Mouse (Mus musculus) embryonic fibroblast, embryonic 13.5 days (primary cell): Measurements from ENCODE around the gene H2afz. TPM values are rescaled to one million over a fixed set of nuclear protein-coding genes. Genes with fewer than 3 reads are reported as not detected.

Experiments
- H3K27ac ChIP-seq: 2 replicates; pipeline ENCODE4 v1.5.1; 2012; ENCODE audit warnings: low read length, control low read depth, inconsistent platforms; ENCODE audit not compliant: insufficient read depth
- H3K4me1 ChIP-seq: 2 replicates; pipeline ENCODE4 v1.6.1; 2011; ENCODE audit warnings: low read length; ENCODE audit not compliant: control insufficient read depth, insufficient read depth
- H3K4me3 ChIP-seq: 2 replicates; pipeline ENCODE4 v1.5.1; 2011; ENCODE audit warnings: mild to moderate bottlenecking, control low read depth, low read length; ENCODE audit not compliant: insufficient read depth
- CTCF ChIP-seq: IDR thresholded peaks from 2 replicates; pipeline ENCODE4 v1.5.1; 2011; ENCODE audit warnings: mild to moderate bottlenecking, control low read depth, low read length, moderate library complexity, borderline replicate concordance; ENCODE audit not compliant: insufficient read depth
- POLR2A ChIP-seq: IDR thresholded peaks from 2 replicates; pipeline ENCODE4 v1.6.1; 2011; ENCODE audit warnings: low read depth, mild to moderate bottlenecking, control low read depth, low read length, moderate library complexity
- polyA plus RNA-seq: library from polyadenylated mRNA; stranded (reverse); fragments of >200 nt; gene quantifications from 2 replicates; pipeline ENCODE4 v1.2.4, GENCODE M21; 2011; ENCODE audit warnings: low read depth; ENCODE audit not compliant: missing spikeins, insufficient read length

Gene H2afz
- polyA plus RNA-seq = 224 and 311 TPM in 2 replicates

DNA sequence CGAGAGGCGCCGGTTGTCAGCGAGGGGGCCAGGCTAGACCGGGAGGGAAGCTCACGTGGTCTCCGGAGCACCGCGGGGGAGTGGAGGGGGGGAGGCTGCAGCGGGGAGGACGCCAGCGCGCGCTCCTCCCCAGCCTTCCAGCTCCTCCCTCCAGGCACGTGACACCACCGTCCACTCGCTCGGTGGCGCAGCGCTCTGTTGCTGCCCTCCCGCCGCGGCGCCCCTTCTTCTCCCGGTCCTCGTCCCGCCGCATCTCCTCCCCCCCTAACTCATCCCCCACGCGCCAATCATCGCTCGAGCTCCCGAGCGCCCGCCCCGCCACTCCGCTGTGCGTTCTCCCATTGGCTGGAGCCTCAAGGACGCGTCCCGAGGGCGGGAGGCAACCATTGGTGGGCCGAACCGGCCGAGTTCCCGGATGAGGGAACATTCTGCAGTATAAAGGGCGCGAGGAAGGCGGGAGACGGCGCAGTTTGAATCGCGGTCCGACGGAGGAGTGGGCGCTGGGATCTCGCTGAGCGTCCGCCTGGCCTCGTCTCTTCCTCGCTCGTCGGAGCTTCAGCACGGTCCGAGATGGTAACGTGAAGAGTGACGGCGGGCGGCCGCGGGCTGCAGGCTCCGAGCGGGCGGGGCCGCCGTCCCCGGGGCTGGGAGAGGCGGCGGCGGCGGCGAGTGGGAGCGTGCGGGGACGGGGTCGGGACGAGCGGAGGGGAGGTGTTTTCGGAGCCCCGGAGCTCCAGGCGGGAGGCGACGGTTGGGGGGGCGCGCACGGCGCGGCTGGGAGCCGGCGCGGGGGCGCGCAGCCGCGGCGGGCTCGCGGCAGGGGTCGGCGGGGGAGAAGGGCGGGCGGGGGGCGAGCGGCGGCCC, at the start of gene H2afz:
H2afz (plus strand) TSS at position 364 of the 864 bp plus-strand sequence.
- TF ChIP-seq POLR2A = peak; percentile 94
- TF ChIP-seq CTCF = no peak
- H3K4me3 ChIP-seq = peak within 1 kb of the TSS; percentile 93
- H3K27ac ChIP-seq = peak within 1 kb of the TSS; percentile 87
- peaks cover 6% of the 10 kb centered on the region; the same call in 1 of the 2 replicates for H3K4me1 ChIP-seq

DNA sequence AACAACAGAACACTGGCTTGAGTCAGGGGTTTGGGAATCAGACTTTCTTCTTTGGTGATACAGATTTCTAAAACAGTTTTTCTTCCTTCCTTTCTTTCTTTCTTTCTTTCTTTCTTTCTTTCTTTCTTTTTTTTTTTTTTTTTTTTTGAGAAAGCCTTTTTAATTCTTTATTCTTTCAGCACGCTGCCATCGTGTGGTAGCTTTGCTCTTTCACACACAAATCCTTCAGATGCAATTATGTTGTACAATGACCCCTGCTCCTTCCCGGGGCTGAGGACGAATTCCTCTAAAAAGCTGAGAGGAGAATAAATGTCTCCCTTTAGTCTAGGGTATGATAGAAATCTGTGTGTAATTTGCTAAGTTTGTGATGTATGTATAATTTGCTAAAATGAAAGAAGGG, 45.6 kb upstream of the H2afz start:
- no peak overlapping the region for H3K4me3 ChIP-seq
- H3K27ac ChIP-seq = no peak overlapping the region
- H3K4me1 ChIP-seq = no peaks in the 10 kb centered on the region
- no peak for TF ChIP-seq POLR2A
- no peak for TF ChIP-seq CTCF

DNA sequence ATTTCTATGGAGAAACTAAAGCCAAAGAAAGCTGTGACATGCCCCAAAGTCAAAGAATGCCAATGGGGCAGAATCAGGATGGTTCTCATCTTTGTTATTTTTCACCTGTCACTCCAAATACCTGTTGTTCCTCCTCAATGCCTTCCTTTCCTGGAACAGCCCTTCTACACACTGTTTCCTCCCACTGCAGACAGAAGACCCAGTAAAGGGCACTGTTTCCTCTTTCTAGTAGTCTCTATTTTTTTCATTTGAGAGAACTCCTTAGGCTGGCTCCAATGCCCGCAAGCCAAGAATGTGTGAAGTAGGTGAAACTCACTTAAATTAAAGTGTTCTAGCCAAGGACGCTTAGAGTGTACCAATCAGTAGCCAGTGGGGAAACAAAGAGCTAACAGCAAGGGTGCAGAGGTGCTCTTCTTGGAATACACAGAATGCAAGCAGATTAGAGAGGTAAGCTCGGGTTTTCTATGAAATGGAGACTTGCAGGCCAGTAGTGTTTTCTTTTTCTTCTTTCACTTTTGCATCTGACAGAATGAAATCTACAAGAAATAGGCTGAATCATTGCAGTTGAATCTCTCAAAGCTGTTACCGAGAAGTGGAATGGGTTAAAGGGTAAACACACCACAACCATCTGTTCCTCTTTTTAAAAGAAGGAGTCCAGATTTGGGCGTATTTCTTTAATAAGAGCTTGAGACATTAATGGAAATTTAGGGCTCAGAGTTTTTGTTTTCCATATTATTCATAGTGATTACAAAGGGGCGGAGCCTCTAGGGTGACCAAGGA, 43.4 kb upstream of the H2afz start:
- no peak for TF ChIP-seq POLR2A
- no peak for TF ChIP-seq CTCF
- no peaks in the 10 kb centered on the region for H3K4me1 ChIP-seq
- H3K27ac ChIP-seq = no peak overlapping the region
- H3K4me3 ChIP-seq = no peak overlapping the region

- no peak overlapping the region for H3K4me3 ChIP-seq
- H3K4me1 ChIP-seq = no peaks in the 10 kb centered on the region
- no peak overlapping the region for H3K27ac ChIP-seq
- TF ChIP-seq POLR2A (no peak), CTCF (no peak)
Measured at GRCm38 (mm10) chr3:137823317-137823716, 41.0 kb upstream of the H2afz start.

GRCm38 (mm10) chr3:137827678-137828077, 36.6 kb upstream of the H2afz start:
- H3K4me1 ChIP-seq = no peaks in the 10 kb centered on the region
- no peak overlapping the region for H3K27ac ChIP-seq
- no peak overlapping the region for H3K4me3 ChIP-seq
- TF ChIP-seq POLR2A = no peak
- TF ChIP-seq CTCF = no peak

DNA sequence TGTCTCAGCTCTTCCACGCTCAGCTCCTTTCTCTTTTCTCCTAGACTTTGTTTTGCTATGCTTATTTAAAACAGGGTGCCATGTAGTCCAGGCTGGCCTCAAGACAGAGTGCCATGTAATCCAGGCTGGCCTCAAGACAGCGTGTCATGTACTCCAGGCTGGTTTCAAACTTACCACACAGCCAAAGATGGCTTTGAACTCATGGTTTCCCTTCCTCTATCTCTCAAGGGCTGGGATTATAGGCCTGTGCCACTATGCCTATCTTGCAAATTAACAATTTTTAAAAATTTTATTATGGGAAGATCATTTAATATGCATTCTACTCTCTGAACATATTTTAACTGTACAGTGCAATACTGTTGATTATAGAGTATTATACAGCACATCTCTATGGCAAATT, 33.1 kb upstream of the H2afz start:
- Histone ChIP-seq H3K4me1 (no peaks in the 10 kb centered on the region), H3K4me3 (no peak overlapping the region), H3K27ac (no peak overlapping the region)
- TF ChIP-seq CTCF (no peak), POLR2A (no peak)

DNA sequence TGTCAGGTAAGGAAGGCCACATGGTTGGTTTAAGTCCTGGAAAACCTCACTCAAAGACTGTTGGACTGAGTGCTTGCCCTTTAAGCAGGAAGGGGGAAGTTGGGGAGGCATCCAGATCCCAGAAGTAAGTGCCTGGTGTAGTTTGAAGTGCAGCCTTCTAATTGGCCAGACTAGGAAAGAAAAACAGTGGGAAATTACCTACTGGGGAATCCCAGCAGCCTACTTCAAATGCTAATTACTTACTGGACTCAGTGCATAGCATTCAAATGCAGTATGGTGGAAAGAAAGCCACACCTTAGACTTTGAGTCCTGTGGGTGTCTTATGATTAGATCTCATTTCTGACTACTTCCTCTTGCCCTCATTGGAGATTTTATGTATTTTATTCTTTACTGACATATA, 31.2 kb upstream of the H2afz start:
- Histone ChIP-seq H3K27ac (no peak overlapping the region), H3K4me1 (no peaks in the 10 kb centered on the region), H3K4me3 (no peak overlapping the region)
- TF ChIP-seq CTCF (no peak), POLR2A (no peak)

GRCm38 (mm10) chr3:137833698-137834097, 30.6 kb upstream of the H2afz start:
- no peak overlapping the region for H3K4me3 ChIP-seq
- no peak overlapping the region for H3K27ac ChIP-seq
- TF ChIP-seq POLR2A = no peak
- no peak for TF ChIP-seq CTCF
- H3K4me1 ChIP-seq = no peaks in the 10 kb centered on the region

DNA sequence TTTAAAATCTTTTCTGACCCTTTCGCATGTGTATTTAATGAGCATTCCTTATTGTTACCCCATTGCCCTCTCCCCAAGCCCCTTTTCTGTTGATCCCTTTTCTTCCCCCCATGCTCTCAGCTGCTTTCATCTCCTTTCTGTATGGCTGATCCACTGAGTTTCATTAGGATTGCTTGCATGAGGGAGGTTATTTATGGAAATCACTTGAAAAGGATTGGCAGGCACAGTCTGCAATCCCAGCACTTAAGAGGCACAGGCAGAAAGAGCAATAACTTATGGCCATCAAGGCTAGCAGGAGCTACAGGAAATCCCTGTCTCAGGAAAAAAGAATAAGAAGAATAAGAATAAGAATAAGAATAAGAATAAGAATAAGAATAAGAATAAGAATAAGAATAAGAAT, 27.7 kb upstream of the H2afz start:
- H3K27ac ChIP-seq = no peak overlapping the region
- no peak overlapping the region for H3K4me3 ChIP-seq
- H3K4me1 ChIP-seq = no peaks in the 10 kb centered on the region
- no peak for TF ChIP-seq POLR2A
- no peak for TF ChIP-seq CTCF

GRCm38 (mm10) chr3:137838160-137838559, 26.1 kb upstream of the H2afz start:
- Histone ChIP-seq H3K27ac (no peak overlapping the region), H3K4me3 (no peak overlapping the region), H3K4me1 (no peaks in the 10 kb centered on the region)
- no peak for TF ChIP-seq CTCF
- no peak for TF ChIP-seq POLR2A
